Mouse (Mus musculus) midbrain, embryonic 16.5 days (tissue): ENCODE results near the gene Adamtsl1. TPM values are rescaled to one million over a fixed set of nuclear protein-coding genes. Genes with fewer than 3 reads are reported as not detected.

Experiments used
- ATAC-seq: fragments of 200-750 bp; cut with Nextera tagmentation; 2 replicates; pipeline ENCODE4 v1.8.0; 2017; ENCODE audit warnings: moderate TSS enrichment
- H3K27ac ChIP-seq: fragments of 300-500 bp; sonication (generic); 2 replicates; pipeline ENCODE4 v1.5.1; 2014; ENCODE audit warnings: mild to moderate bottlenecking, low read length, mixed read lengths
- H3K27me3 ChIP-seq: fragments of 300-500 bp; sonication (generic); 2 replicates; pipeline ENCODE4 v1.6.1; 2014; ENCODE audit warnings: low read depth, low read length, mixed read lengths; ENCODE audit not compliant: control insufficient read depth, insufficient read depth
- H3K36me3 ChIP-seq: fragments of 300-500 bp; sonication (generic); 2 replicates; pipeline ENCODE4 v1.6.1; 2014; ENCODE audit warnings: mild to moderate bottlenecking, low read length, moderate library complexity, mixed read lengths; ENCODE audit not compliant: control insufficient read depth, insufficient read depth
- H3K4me1 ChIP-seq: fragments of 300-500 bp; sonication (generic); 2 replicates; pipeline ENCODE4 v1.6.1; 2014; ENCODE audit warnings: mild to moderate bottlenecking, low read length, mixed read lengths; ENCODE audit not compliant: control insufficient read depth, insufficient read depth
- H3K4me2 ChIP-seq: fragments of 300-500 bp; sonication (generic); 2 replicates; pipeline ENCODE4 v1.6.1; 2014; ENCODE audit warnings: mild to moderate bottlenecking, low read length, mixed read lengths
- H3K4me3 ChIP-seq: fragments of 300-500 bp; sonication (generic); 2 replicates; pipeline ENCODE4 v1.5.1; 2014; ENCODE audit warnings: low read depth, mild to moderate bottlenecking, low read length, moderate library complexity, mixed read lengths
- H3K9ac ChIP-seq: fragments of 300-500 bp; sonication (generic); 2 replicates; pipeline ENCODE4 v1.6.1; 2014; ENCODE audit warnings: low read depth, low read length, mixed read lengths
- H3K9me3 ChIP-seq: fragments of 300-500 bp; sonication (generic); replicated peaks from 2 replicates; pipeline ENCODE4 v1.6.1; 2014; ENCODE audit warnings: mild to moderate bottlenecking, low read length, mixed read lengths; ENCODE audit not compliant: control insufficient read depth, poor library complexity, severe bottlenecking
- WGBS: fragments of 180-500 bp; shearing (Covaris S2); extraction: QIAGEN DNeasy Blood & Tissue Kit; methylation state at CpG from one replicate; pipeline ENCODE4 v1.1.7; 2014; 5-methylcytosine and 5-hydroxymethylcytosine counted together
- polyA plus RNA-seq: library from polyadenylated mRNA; unstranded; fragments of >200 nt; fragmentation: Nextera tagmentation; extraction: Ambion mirVana; gene quantifications from 2 replicates; pipeline ENCODE4 v1.2.1, GENCODE M21; 2015

The Adamtsl1 gene
- polyA plus RNA-seq, 1 experiment from 2014 or later = 8.2 TPM

- Histone ChIP-seq H3K4me1 (no peaks in the 10 kb centered on the region), H3K4me3 (no peak overlapping the region), H3K27me3 (no peaks in the 10 kb centered on the region), H3K27ac (no peak overlapping the region), H3K36me3 (no peaks in the 10 kb centered on the region), H3K4me2 (no peak overlapping the region), H3K9me3 (no peaks in the 10 kb centered on the region), H3K9ac (no peak overlapping the region)
- WGBS = 96% methylated on average over 3 of the region's 3 CpGs
- no peak for ATAC-seq
These were observed 897.0 kb downstream of the Adamtsl1 start for GRCm38 (mm10) chr4:86410946-86411345.

- ATAC-seq = no peak
- 58% methylated on average over 3 of the region's 3 CpGs for WGBS
- Histone ChIP-seq H3K27ac (no peak overlapping the region), H3K4me2 (no peak overlapping the region), H3K4me3 (no peak overlapping the region), H3K9ac (no peak overlapping the region), H3K36me3 (no peaks in the 10 kb centered on the region), H3K27me3 (no peaks in the 10 kb centered on the region), H3K9me3 (no peaks in the 10 kb centered on the region), H3K4me1 (no peaks in the 10 kb centered on the region)
These were observed 899.4 kb downstream of the Adamtsl1 start for GRCm38 (mm10) chr4:86413388-86413787.

- Histone ChIP-seq H3K27ac (no peak overlapping the region), H3K9me3 (no peaks in the 10 kb centered on the region), H3K4me3 (no peak overlapping the region), H3K4me2 (no peak overlapping the region), H3K36me3 (no peaks in the 10 kb centered on the region), H3K9ac (no peak overlapping the region), H3K4me1 (no peaks in the 10 kb centered on the region), H3K27me3 (no peaks in the 10 kb centered on the region)
- 55% methylated on average over 15 of the region's 15 CpGs for WGBS
- no peak; the same call in 1 of the 2 replicates for ATAC-seq
These were observed 902.5 kb downstream of the Adamtsl1 start for GRCm38 (mm10) chr4:86416401-86417025.

GRCm38 (mm10) chr4:86422586-86422985 lies 908.6 kb downstream of the Adamtsl1 start:
- Histone ChIP-seq H3K27ac (no peak overlapping the region), H3K9ac (no peak overlapping the region), H3K4me3 (no peak overlapping the region), H3K36me3 (no peaks in the 10 kb centered on the region), H3K27me3 (no peaks in the 10 kb centered on the region), H3K9me3 (no peaks in the 10 kb centered on the region), H3K4me1 (no peaks in the 10 kb centered on the region; the same call in 1 of the 2 replicates), H3K4me2 (no peak overlapping the region)
- ATAC-seq = no peak
- WGBS = 77% methylated on average over 6 of the region's 6 CpGs

- no peak for ATAC-seq
- WGBS = 88% methylated on average over 7 of the region's 7 CpGs
- H3K27me3 ChIP-seq = no peaks in the 10 kb centered on the region
These were observed 911.6 kb downstream of the Adamtsl1 start for GRCm38 (mm10) chr4:86425581-86425980.

GRCm38 (mm10) chr4:86426549-86426948 lies 912.6 kb downstream of the Adamtsl1 start:
- no peak overlapping the region for H3K4me2 ChIP-seq
- no peak overlapping the region for H3K27ac ChIP-seq
- 64% methylated on average over 11 of the region's 11 CpGs for WGBS
- no peaks in the 10 kb centered on the region for H3K27me3 ChIP-seq
- H3K4me3 ChIP-seq = no peak overlapping the region
- H3K36me3 ChIP-seq = no peaks in the 10 kb centered on the region
- no peak overlapping the region for H3K9ac ChIP-seq
- ATAC-seq = no peak
- H3K9me3 ChIP-seq = no peaks in the 10 kb centered on the region
- no peaks in the 10 kb centered on the region; the same call in 1 of the 2 replicates for H3K4me1 ChIP-seq

More at GRCm38 (mm10) chr4:86425581-86425980, 911.6 kb downstream of the Adamtsl1 start:
- Histone ChIP-seq H3K4me1 (no peaks in the 10 kb centered on the region; the same call in 1 of the 2 replicates), H3K4me2 (no peak overlapping the region), H3K4me3 (no peak overlapping the region), H3K36me3 (no peaks in the 10 kb centered on the region), H3K27ac (no peak overlapping the region), H3K9ac (no peak overlapping the region), H3K9me3 (no peaks in the 10 kb centered on the region)

- 78% methylated on average over 5 of the region's 5 CpGs for WGBS
- H3K4me1 ChIP-seq = no peaks in the 10 kb centered on the region; the same call in 1 of the 2 replicates
These were observed 913.3 kb downstream of the Adamtsl1 start for GRCm38 (mm10) chr4:86427312-86427711.

GRCm38 (mm10) chr4:86428091-86428745 lies 914.2 kb downstream of the Adamtsl1 start:
- Histone ChIP-seq H3K27me3 (no peaks in the 10 kb centered on the region), H3K9me3 (no peaks in the 10 kb centered on the region), H3K9ac (no peak overlapping the region), H3K4me1 (no peaks in the 10 kb centered on the region; the same call in 1 of the 2 replicates), H3K36me3 (no peaks in the 10 kb centered on the region), H3K4me3 (no peak overlapping the region), H3K4me2 (no peak overlapping the region), H3K27ac (no peak overlapping the region)
- 93% methylated on average over 6 of the region's 6 CpGs for WGBS
- no peak for ATAC-seq

More at GRCm38 (mm10) chr4:86427312-86427711, 913.3 kb downstream of the Adamtsl1 start:
- H3K4me2 ChIP-seq = no peak overlapping the region
- no peak overlapping the region for H3K4me3 ChIP-seq
- no peaks in the 10 kb centered on the region for H3K9me3 ChIP-seq
- H3K27me3 ChIP-seq = no peaks in the 10 kb centered on the region
- H3K36me3 ChIP-seq = no peaks in the 10 kb centered on the region
- no peak overlapping the region for H3K9ac ChIP-seq
- ATAC-seq = no peak
- no peak overlapping the region for H3K27ac ChIP-seq

GRCm38 (mm10) chr4:86435631-86436030 lies 921.7 kb downstream of the Adamtsl1 start:
- no peaks in the 10 kb centered on the region for H3K36me3 ChIP-seq
- H3K27me3 ChIP-seq = no peaks in the 10 kb centered on the region
- H3K4me2 ChIP-seq = no peak overlapping the region
- H3K4me1 ChIP-seq = no peaks in the 10 kb centered on the region
- no peak for ATAC-seq
- no peaks in the 10 kb centered on the region for H3K9me3 ChIP-seq
- H3K27ac ChIP-seq = no peak overlapping the region
- no peak overlapping the region for H3K4me3 ChIP-seq
- H3K9ac ChIP-seq = no peak overlapping the region
- WGBS = 88% methylated on average over 3 of the region's 3 CpGs
